8 mouse cellular contexts compared by ENCODE assay signal in genomic region chr4:132301965-132302938, GRCm38 (mm10). TPM values are rescaled to one million over a fixed set of nuclear protein-coding genes. Genes with fewer than 3 reads are reported as not detected.
DNase-seq lines count a peak whose midpoint lies in the region; ATAC-seq and TF ChIP-seq lines count a peak whose summit lies in the region.

No protein-coding gene starts in this region.

- peak; percentile 91 for DNase-seq in heart, adult 11 months
- DNase-seq in heart, adult 9 months (ENCODE audit: low spot score in 2 of 2): no peak
- no peak for DNase-seq in CH12.LX (ENCODE audit: extremely low read depth)
- no peak for DNase-seq in forebrain, postnatal 0 days
- DNase-seq in liver, postnatal 0 days: no peak
- DNase-seq in left cerebral cortex, postnatal 14 days (ENCODE audit: low spot score in 2 of 2): no peak
- no peak for DNase-seq in testis, postnatal 10 days (ENCODE audit: low spot score)
- DNase-seq in cerebellum, adult 9-11 months: no peak

- no peak for TF ChIP-seq POLR2A in CH12.LX (IDR thresholded peaks at IDR 0.05; ENCODE audit: low read depth, low read length)

- no peak for TF ChIP-seq CTCF in CH12.LX (conservative IDR thresholded peaks at IDR 0.05 in 1 of 2, IDR thresholded peaks at IDR 0.05 in 1 of 2; ENCODE audit: low read depth in 2 of 2, low read length in 2 of 2)
- no peak for TF ChIP-seq CTCF in forebrain, postnatal 0 days (IDR thresholded peaks at IDR 0.05; ENCODE audit: low read depth)
- TF ChIP-seq CTCF in liver, postnatal 0 days (IDR thresholded peaks at IDR 0.05; ENCODE audit: low read depth): no peak

- H3K4me3 ChIP-seq in CH12.LX (replicated peaks in 1 of 3; ENCODE audit: low read depth in 2 of 3, low read length in 2 of 3, poor library complexity in 1 of 3): no peak overlapping the region
- H3K4me3 ChIP-seq in forebrain, postnatal 0 days (ENCODE audit: low read depth, low read length): peak overlapping the region; percentile 39
- peak overlapping the region; percentile 53 for H3K4me3 ChIP-seq in liver, postnatal 0 days (ENCODE audit: low read depth, low read length)

- no peaks in the 10 kb centered on the region for H3K36me3 ChIP-seq in CH12.LX (replicated peaks in 1 of 2; ENCODE audit: control insufficient read depth in 1 of 2, insufficient read depth in 1 of 2, low read length in 1 of 2)
- no peaks in the 10 kb centered on the region for H3K36me3 ChIP-seq in forebrain, postnatal 0 days (ENCODE audit: insufficient read depth)
- H3K36me3 ChIP-seq in liver, postnatal 0 days (replicated peaks; ENCODE audit: insufficient read depth, low read length): no peaks in the 10 kb centered on the region

- no peak for TF ChIP-seq EP300 in CH12.LX (IDR thresholded peaks at IDR 0.05; ENCODE audit: low read length)
- TF ChIP-seq EP300 in liver, postnatal 0 days (IDR thresholded peaks at IDR 0.05; ENCODE audit: low read depth): no peak

- H3K9ac ChIP-seq in CH12.LX (ENCODE audit: insufficient read depth, low read depth): no peak overlapping the region
- H3K9ac ChIP-seq in forebrain, postnatal 0 days: peak overlapping the region; percentile 51; the same call in 1 of the 2 replicates
- peak overlapping the region; percentile 61; the same call in 1 of the 2 replicates for H3K9ac ChIP-seq in liver, postnatal 0 days (replicated peaks)

- no peak overlapping the region for H3K27ac ChIP-seq in CH12.LX (ENCODE audit: insufficient read depth, low read depth)
- H3K27ac ChIP-seq in forebrain, postnatal 0 days (ENCODE audit: low read depth, low read length): no peak overlapping the region
- H3K27ac ChIP-seq in liver, postnatal 0 days (ENCODE audit: low read depth): no peak overlapping the region

- 62% methylated on average over 16 of the region's 16 CpGs for WGBS in forebrain, postnatal 0 days
- WGBS in liver, postnatal 0 days (ENCODE audit: insufficient replicate concordance): 57% methylated on average over 16 of the region's 16 CpGs

- H3K27me3 ChIP-seq in CH12.LX (replicated peaks): no peaks in the 10 kb centered on the region
- H3K27me3 ChIP-seq in forebrain, postnatal 0 days (ENCODE audit: insufficient read depth, low read length): no peaks in the 10 kb centered on the region
- no peaks in the 10 kb centered on the region for H3K27me3 ChIP-seq in liver, postnatal 0 days (ENCODE audit: insufficient read depth, low read length)

- intact Hi-C loops in left cerebral cortex, postnatal 14 days (cut with DNase I): no loop called here

- H3K4me2 ChIP-seq in CH12.LX (ENCODE audit: insufficient read depth, low read depth, poor library complexity, severe bottlenecking): 0 out of 2 replicates have a peak overlapping the region, but pooled peaks have one; percentile 29
- peak overlapping the region; percentile 54 for H3K4me2 ChIP-seq in forebrain, postnatal 0 days (ENCODE audit: low read depth)
- H3K4me2 ChIP-seq in liver, postnatal 0 days (ENCODE audit: low read depth, low read length): peak overlapping the region; percentile 87

- peak; percentile 35; the same call in 1 of the 2 replicates for ATAC-seq in forebrain, postnatal 0 days
- no peak for ATAC-seq in liver, postnatal 0 days

- no peaks in the 10 kb centered on the region for H3K9me3 ChIP-seq in CH12.LX (replicated peaks; ENCODE audit: low read length)
- H3K9me3 ChIP-seq in forebrain, postnatal 0 days (ENCODE audit: low read length): no peaks in the 10 kb centered on the region
- H3K9me3 ChIP-seq in liver, postnatal 0 days (ENCODE audit: low read length): no peaks in the 10 kb centered on the region

- H3K79me2 ChIP-seq in CH12.LX (replicated peaks; ENCODE audit: control insufficient read depth, extremely low read depth, insufficient read depth, poor library complexity, severe bottlenecking): no peaks in the 10 kb centered on the region

- dilution Hi-C loops in CH12.LX (cut with MboI; ENCODE audit: extremely low pct_ligation_motif_present, extremely low pct_unique_long_range_greater_than_20kb, low sequenced_read_pairs): no loop called here

- in situ Hi-C loops in CH12.LX (cut with MboI; ENCODE audit: low pct_ligation_motif_present, low pct_unique_long_range_greater_than_20kb, low sequenced_read_pairs): loop anchor here (5.0 to 25.0 kb wide), 2 partner anchors 35 to 210 kb away; partner anchors contain the start of gene Sesn2

- peaks cover 10 to 26% of the 10 kb centered on the region in 2 experiments for H3K4me1 ChIP-seq in CH12.LX (ENCODE audit: control insufficient read depth in 1 of 2, insufficient read depth in 2 of 2)
- H3K4me1 ChIP-seq in forebrain, postnatal 0 days (ENCODE audit: insufficient read depth): no peaks in the 10 kb centered on the region
- H3K4me1 ChIP-seq in liver, postnatal 0 days (ENCODE audit: insufficient read depth): peaks cover 7% of the 10 kb centered on the region; the same call in 1 of the 2 replicates

- no peak for TF ChIP-seq RAD21 in CH12.LX (IDR thresholded peaks at IDR 0.05; ENCODE audit: low read depth, low read length)

TF ChIP-seq in CH12.LX, 34 proteins besides CTCF, POLR2A, EP300 and RAD21:
- TF ChIP-seq GABPA (IDR thresholded peaks at IDR 0.05; ENCODE audit: insufficient replicate concordance, low read depth, low read length) (no peak), ZNF384 (IDR thresholded peaks at IDR 0.05; ENCODE audit: low read depth, low read length) (peak; percentile 57)
TF ChIP-seq in CH12.LX: peak in this region for 1.

RNA-seq across cellular contexts. Expression of gene Rab42, which starts 0.9 kb away (rescaled TPM):
- total RNA-seq in CH12.LX (2012; rRNA removed) (0.38 and 0.51 TPM in 2 replicates), CH12.LX (2014; rRNA removed) (not detected in 2 replicates)
- 0.31 TPM in 1 of 2 replicates, not detected in the other for polyA plus RNA-seq in CH12.LX (2012; ENCODE audit: insufficient read length, low read depth)
- total RNA-seq in forebrain, postnatal 0 days (2014; rRNA removed): 0.71 and 1.8 TPM in 2 replicates
- polyA plus RNA-seq in forebrain, postnatal 0 days (2015; fragmentation: Nextera tagmentation; extraction: Ambion mirVana): 2.3 and 2.5 TPM in 2 replicates
- polyA plus RNA-seq in liver, postnatal 0 days (2015; fragmentation: Nextera tagmentation; extraction: Ambion mirVana): 0.30 and 0.73 TPM in 2 replicates
- 1 to 10 TPM in 1 of 2 experiments, under 1 TPM in 1; 0.61 to 1.3 TPM for total RNA-seq in left cerebral cortex, postnatal 14 days (2021)

RNA-seq across cellular contexts. Expression of gene Trnau1ap, which starts 27.1 kb away (rescaled TPM):
- 71.5 and 86.5 TPM in 2 replicates for total RNA-seq in CH12.LX (2012; rRNA removed)
- total RNA-seq in CH12.LX (2014; rRNA removed): 70.6 and 80.5 TPM in 2 replicates
- 60.7 and 64.4 TPM in 2 replicates for polyA plus RNA-seq in CH12.LX (2012; ENCODE audit: insufficient read length, low read depth)
- total RNA-seq in forebrain, postnatal 0 days (2014; rRNA removed): 57.2 and 62.1 TPM in 2 replicates
- 62.1 and 75.6 TPM in 2 replicates for polyA plus RNA-seq in forebrain, postnatal 0 days (2015; fragmentation: Nextera tagmentation; extraction: Ambion mirVana)
- 30.4 and 33.8 TPM in 2 replicates for polyA plus RNA-seq in liver, postnatal 0 days (2015; fragmentation: Nextera tagmentation; extraction: Ambion mirVana)
- 10 to 100 TPM; 20.1 to 22.1 TPM for total RNA-seq in left cerebral cortex, postnatal 14 days (2021)

RNA-seq across cellular contexts. Expression of gene Taf12, which starts 28.1 kb away (rescaled TPM):
- 29.8 and 40.2 TPM in 2 replicates for total RNA-seq in CH12.LX (2012; rRNA removed)
- total RNA-seq in CH12.LX (2014; rRNA removed): 74.7 and 86.1 TPM in 2 replicates
- polyA plus RNA-seq in CH12.LX (2012; ENCODE audit: insufficient read length, low read depth): 47.8 and 53.5 TPM in 2 replicates
- 8.0 and 15.2 TPM in 2 replicates for total RNA-seq in forebrain, postnatal 0 days (2014; rRNA removed)
- 27.8 and 30.5 TPM in 2 replicates for polyA plus RNA-seq in forebrain, postnatal 0 days (2015; fragmentation: Nextera tagmentation; extraction: Ambion mirVana)
- 27.8 and 28.2 TPM in 2 replicates for polyA plus RNA-seq in liver, postnatal 0 days (2015; fragmentation: Nextera tagmentation; extraction: Ambion mirVana)
- 10 to 100 TPM; 16.9 to 18.3 TPM for total RNA-seq in left cerebral cortex, postnatal 14 days (2021)

RNA-seq across cellular contexts. Expression of gene Gmeb1, which starts 40.9 kb away (rescaled TPM):
- total RNA-seq in CH12.LX (2012; rRNA removed): 8.8 and 9.0 TPM in 2 replicates
- total RNA-seq in CH12.LX (2014; rRNA removed): 7.9 and 8.2 TPM in 2 replicates
- polyA plus RNA-seq in CH12.LX (2012; ENCODE audit: insufficient read length, low read depth): 18.0 and 19.3 TPM in 2 replicates
- total RNA-seq in forebrain, postnatal 0 days (2014; rRNA removed): 17.1 and 21.3 TPM in 2 replicates
- 18.0 and 34.0 TPM in 2 replicates for polyA plus RNA-seq in forebrain, postnatal 0 days (2015; fragmentation: Nextera tagmentation; extraction: Ambion mirVana)
- polyA plus RNA-seq in liver, postnatal 0 days (2015; fragmentation: Nextera tagmentation; extraction: Ambion mirVana): 6.9 and 8.9 TPM in 2 replicates
- 10 to 100 TPM; 25.1 to 25.9 TPM for total RNA-seq in left cerebral cortex, postnatal 14 days (2021)

RNA-seq across cellular contexts. Expression of gene Rcc1, which starts 51.2 kb away (rescaled TPM):
- total RNA-seq in CH12.LX (2012; rRNA removed) (93.6 and 126 TPM in 2 replicates), CH12.LX (2014; rRNA removed) (148 and 150 TPM in 2 replicates)
- polyA plus RNA-seq in CH12.LX (2012; ENCODE audit: insufficient read length, low read depth): 149 and 170 TPM in 2 replicates
- total RNA-seq in forebrain, postnatal 0 days (2014; rRNA removed): 19.1 and 22.4 TPM in 2 replicates
- polyA plus RNA-seq in forebrain, postnatal 0 days (2015; fragmentation: Nextera tagmentation; extraction: Ambion mirVana): 23.3 and 24.9 TPM in 2 replicates
- polyA plus RNA-seq in liver, postnatal 0 days (2015; fragmentation: Nextera tagmentation; extraction: Ambion mirVana): 21.3 and 25.6 TPM in 2 replicates
- total RNA-seq in left cerebral cortex, postnatal 14 days (2021): 10 to 100 TPM; 13.8 to 14.0 TPM

Comparison
In these comparisons a context has a peak if more than half of its experiments do, and no peak if none do; other contexts are left out.
1. H3K4me2 ChIP-seq: peak in every context shown above with its lines; median percentile 87 in liver, postnatal 0 days; 54 in forebrain, postnatal 0 days; 29 in CH12.LX.
2. H3K4me3 ChIP-seq: peak in forebrain, postnatal 0 days (single experiment) and liver, postnatal 0 days (single experiment); none in CH12.LX (0 of 3).